Mouse (Mus musculus): Measurements from ENCODE around the gene Gm10401. TPM values are rescaled to one million over a fixed set of nuclear protein-coding genes. Genes with fewer than 3 reads are reported as not detected.
A peak's percentile ranks its signal among the peaks of the same experiment; 100 is the strongest.

Gene Gm10401
- total and polyA plus RNA-seq, 2 experiments from 2014 or later, result 44.1 TPM; not detected in 1

DNA sequence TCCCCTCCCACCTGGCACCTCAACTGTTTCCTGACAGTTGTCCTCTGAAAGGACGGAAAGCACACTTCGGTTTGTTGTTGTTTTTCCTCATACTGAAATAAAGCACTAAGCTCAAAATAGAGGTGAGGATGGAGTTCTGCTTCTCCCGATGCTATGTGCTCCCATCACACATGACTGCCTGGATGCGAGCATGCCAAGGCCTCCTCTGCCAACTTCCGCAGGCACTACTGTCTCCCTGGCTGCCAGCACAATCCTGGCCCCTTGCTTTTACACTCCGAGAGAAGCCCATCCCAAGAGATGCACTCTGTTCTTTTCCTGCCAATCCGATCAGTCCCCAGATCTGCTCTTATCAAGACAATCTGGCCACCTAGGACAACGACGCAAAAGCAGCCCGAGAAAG is 45.5 kb upstream of the Gm10401 start:
- Histone ChIP-seq H3K9me3 (ENCODE audit: low read length) (no peaks in the 10 kb centered on the region), H3K9ac (replicated peaks; ENCODE audit: low read length, poor library complexity, severe bottlenecking) (no peak overlapping the region), H3K4me3 (ENCODE audit: low read depth, low read length) (no peak overlapping the region), H3K36me3 (ENCODE audit: insufficient read depth, low read length) (peaks cover 41% of the 10 kb centered on the region), H3K4me1 (ENCODE audit: insufficient read depth, low read length) (no peaks in the 10 kb centered on the region), H3K4me2 (ENCODE audit: low read depth, low read length, poor library complexity, severe bottlenecking) (no peak overlapping the region), H3K27me3 (ENCODE audit: insufficient read depth, low read length) (no peaks in the 10 kb centered on the region), H3K27ac (ENCODE audit: low read depth, low read length) (peak overlapping the region; percentile 12; the same call in 1 of the 2 replicates)
- WGBS, result 73% methylated on average over 10 of the region's 10 CpGs
- ATAC-seq (ENCODE audit: low FRiP score) (no peak), DNase-seq (ENCODE audit: low spot score) (peak; percentile 66)
- no peak for TF ChIP-seq CTCF (IDR thresholded peaks at IDR 0.05)

- H3K36me3 ChIP-seq (ENCODE audit: insufficient read depth, low read length), result peaks cover 28% of the 10 kb centered on the region
- no peaks in the 10 kb centered on the region for H3K4me1 ChIP-seq (ENCODE audit: insufficient read depth, low read length)
- no peak overlapping the region for H3K9ac ChIP-seq (replicated peaks; ENCODE audit: low read length, poor library complexity, severe bottlenecking)
- ATAC-seq (ENCODE audit: low FRiP score) (no peak), DNase-seq (ENCODE audit: low spot score) (no peak)
- H3K27ac ChIP-seq (ENCODE audit: low read depth, low read length), result no peak overlapping the region
- H3K4me2 ChIP-seq (ENCODE audit: low read depth, low read length, poor library complexity, severe bottlenecking), result no peak overlapping the region
- H3K4me3 ChIP-seq (ENCODE audit: low read depth, low read length), result no peak overlapping the region
- no peaks in the 10 kb centered on the region for H3K9me3 ChIP-seq (ENCODE audit: low read length)
- H3K27me3 ChIP-seq (ENCODE audit: insufficient read depth, low read length), result no peaks in the 10 kb centered on the region
- WGBS, result 90% methylated on average over 9 of the region's 9 CpGs
- TF ChIP-seq CTCF (IDR thresholded peaks at IDR 0.05), result no peak
These were observed 44.1 kb upstream of the Gm10401 start for GRCm38 (mm10) chr5:115142166-115142697.

GRCm38 (mm10) chr5:115140726-115141125 is 42.6 kb upstream of the Gm10401 start:
- H3K9ac ChIP-seq (replicated peaks; ENCODE audit: low read length, poor library complexity, severe bottlenecking), result no peak overlapping the region

GRCm38 (mm10) chr5:115139124-115139523 is 41.0 kb upstream of the Gm10401 start:
- WGBS, result 72% methylated on average over 4 of the region's 4 CpGs
- Histone ChIP-seq H3K36me3 (ENCODE audit: insufficient read depth, low read length) (no peaks in the 10 kb centered on the region), H3K4me3 (ENCODE audit: low read depth, low read length) (no peak overlapping the region), H3K9ac (replicated peaks; ENCODE audit: low read length, poor library complexity, severe bottlenecking) (no peak overlapping the region), H3K4me2 (ENCODE audit: low read depth, low read length, poor library complexity, severe bottlenecking) (no peak overlapping the region), H3K27ac (ENCODE audit: low read depth, low read length) (no peak overlapping the region), H3K27me3 (ENCODE audit: insufficient read depth, low read length) (no peaks in the 10 kb centered on the region), H3K9me3 (ENCODE audit: low read length) (no peaks in the 10 kb centered on the region), H3K4me1 (ENCODE audit: insufficient read depth, low read length) (no peaks in the 10 kb centered on the region)
- no peak for TF ChIP-seq CTCF (IDR thresholded peaks at IDR 0.05)
- no peak for ATAC-seq (ENCODE audit: low FRiP score)
- peak; percentile 29 for DNase-seq (ENCODE audit: low spot score)

More at GRCm38 (mm10) chr5:115140726-115141125, 42.6 kb upstream of the Gm10401 start:
- H3K4me2 ChIP-seq (ENCODE audit: low read depth, low read length, poor library complexity, severe bottlenecking), result no peak overlapping the region
- no peak overlapping the region for H3K27ac ChIP-seq (ENCODE audit: low read depth, low read length)
- TF ChIP-seq CTCF (IDR thresholded peaks at IDR 0.05), result no peak
- no peaks in the 10 kb centered on the region for H3K9me3 ChIP-seq (ENCODE audit: low read length)
- no peaks in the 10 kb centered on the region for H3K27me3 ChIP-seq (ENCODE audit: insufficient read depth, low read length)
- H3K4me3 ChIP-seq (ENCODE audit: low read depth, low read length), result no peak overlapping the region
- DNase-seq (ENCODE audit: low spot score) (no peak), ATAC-seq (ENCODE audit: low FRiP score) (no peak)
- WGBS, result 84% methylated on average over 3 of the region's 3 CpGs
- H3K4me1 ChIP-seq (ENCODE audit: insufficient read depth, low read length), result no peaks in the 10 kb centered on the region
- peaks cover 13% of the 10 kb centered on the region for H3K36me3 ChIP-seq (ENCODE audit: insufficient read depth, low read length)

DNA sequence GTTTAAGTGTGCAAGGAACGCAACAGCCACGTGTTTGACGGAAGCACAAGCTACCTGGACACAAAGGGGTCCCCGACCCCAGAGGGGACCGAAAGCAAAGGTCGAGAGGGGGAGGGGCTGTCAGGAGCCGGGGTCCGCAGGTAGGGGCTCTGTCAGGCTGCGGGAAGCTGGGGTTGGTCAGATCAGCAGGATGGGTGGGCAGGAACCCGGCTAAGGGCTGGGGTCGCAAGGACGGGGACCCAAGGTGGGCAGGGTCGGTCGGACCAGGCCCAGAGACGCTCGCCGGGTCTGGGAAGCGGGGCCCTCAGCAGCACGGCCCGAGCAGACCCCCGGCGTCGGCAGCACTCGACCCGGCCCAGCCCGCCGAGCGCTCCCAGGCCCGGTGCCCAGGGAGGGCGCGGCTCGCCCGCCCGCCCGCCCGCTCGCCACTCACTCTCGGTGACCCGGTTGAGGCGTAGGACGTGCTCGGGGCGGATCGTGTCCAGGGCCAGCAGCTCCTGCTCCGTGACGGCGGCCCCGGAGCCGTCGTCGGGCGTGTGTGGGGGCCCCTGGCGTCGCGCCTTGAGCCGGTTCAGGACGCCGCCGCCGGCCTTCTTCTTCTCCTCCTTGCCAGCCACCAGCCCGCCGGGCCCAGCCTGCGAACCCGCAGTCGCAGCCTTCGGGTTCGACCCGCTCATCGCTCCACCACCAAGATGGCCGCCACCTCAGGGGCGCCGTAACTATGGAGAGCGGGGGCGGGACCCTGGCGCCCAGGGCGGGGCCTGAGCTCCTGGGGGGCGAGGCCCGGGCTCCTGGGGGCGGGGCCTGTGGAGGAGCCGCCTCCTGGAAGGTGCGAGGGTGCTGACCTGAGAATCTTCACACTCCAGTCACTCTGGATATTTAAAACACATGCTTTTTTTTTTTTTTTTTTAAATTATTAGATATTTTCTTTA is 36.4 kb upstream of the Gm10401 start, which contains the start of gene Unc119b:
Gene Unc119b (minus strand): TSS at position 742 of the 932 bp plus-strand sequence.
- DNase-seq (ENCODE audit: low spot score) (peak; percentile 90), ATAC-seq (ENCODE audit: low FRiP score) (peak; percentile 88)
- peaks cover 7% of the 10 kb centered on the region for H3K36me3 ChIP-seq (ENCODE audit: insufficient read depth, low read length)
- TF ChIP-seq CTCF (IDR thresholded peaks at IDR 0.05), result no peak
- peak within 1 kb of the TSS; percentile 89 for H3K4me3 ChIP-seq (ENCODE audit: low read depth, low read length)
- no peaks in the 10 kb centered on the region for H3K9me3 ChIP-seq (ENCODE audit: low read length)
- peak within 1 kb of the TSS; percentile 84 for H3K9ac ChIP-seq (replicated peaks; ENCODE audit: low read length, poor library complexity, severe bottlenecking)
- H3K4me1 ChIP-seq (ENCODE audit: insufficient read depth, low read length), result peaks cover 10% of the 10 kb centered on the region; the same call in 1 of the 2 replicates
- peak within 1 kb of the TSS; percentile 93 for H3K4me2 ChIP-seq (ENCODE audit: low read depth, low read length, poor library complexity, severe bottlenecking)
- H3K27me3 ChIP-seq (ENCODE audit: insufficient read depth, low read length), result no peaks in the 10 kb centered on the region
- H3K27ac ChIP-seq (ENCODE audit: low read depth, low read length), result peak within 1 kb of the TSS; percentile 63
- under 1% methylated on average over 50 of the region's 81 CpGs for WGBS

Measured in midbrain, postnatal 0 days (tissue).